Mouse (Mus musculus): Measurements from ENCODE around the gene Zfp61.

Zfp61 gene

GRCm38 (mm10) chr7:24300771-24301282 lies at the start of gene Zfp61:
Gene Zfp61 (minus strand): TSS chr7:24301232.
- DNase-seq (ENCODE audit: low spot score) = peak; percentile 10

GRCm38 (mm10) chr7:24348896-24349295 lies 47.9 kb upstream of the Zfp61 start, which contains the start of gene Lypd5:
Gene Lypd5 (plus strand): TSS chr7:24349196.
- DNase-seq (ENCODE audit: low spot score) = no peak

- DNase-seq (ENCODE audit: low spot score) = no peak
These were observed 45.4 kb upstream of the Zfp61 start for GRCm38 (mm10) chr7:24346444-24346843.

- DNase-seq (ENCODE audit: low spot score) = no peak
These were observed 42.8 kb upstream of the Zfp61 start for GRCm38 (mm10) chr7:24343701-24344272.

- DNase-seq (ENCODE audit: low spot score) = no peak
These were observed 37.2 kb upstream of the Zfp61 start for GRCm38 (mm10) chr7:24338241-24338640.

GRCm38 (mm10) chr7:24335699-24336309 lies 34.8 kb upstream of the Zfp61 start:
- peak; percentile 27 for DNase-seq (ENCODE audit: low spot score)

GRCm38 (mm10) chr7:24333304-24333986 lies 32.4 kb upstream of the Zfp61 start, which contains the start of gene Tescl:
Gene Tescl (minus strand): TSS chr7:24333936.
- DNase-seq (ENCODE audit: low spot score) = peak; percentile 8

GRCm38 (mm10) chr7:24327281-24327975 lies 26.4 kb upstream of the Zfp61 start:
- no peak for DNase-seq (ENCODE audit: low spot score)

GRCm38 (mm10) chr7:24326273-24327135 lies 25.5 kb upstream of the Zfp61 start:
- no peak for DNase-seq (ENCODE audit: low spot score)

GRCm38 (mm10) chr7:24325675-24326128 lies 24.7 kb upstream of the Zfp61 start:
- DNase-seq (ENCODE audit: low spot score) = no peak

GRCm38 (mm10) chr7:24325197-24325596 lies 24.2 kb upstream of the Zfp61 start:
- DNase-seq (ENCODE audit: low spot score) = no peak

GRCm38 (mm10) chr7:24322593-24322992 lies 21.6 kb upstream of the Zfp61 start:
- DNase-seq (ENCODE audit: low spot score) = no peak

- no peak for DNase-seq (ENCODE audit: low spot score)
These were observed 17.9 kb upstream of the Zfp61 start for GRCm38 (mm10) chr7:24318942-24319341.

GRCm38 (mm10) chr7:24316567-24317092 lies 15.6 kb upstream of the Zfp61 start, which contains the start of gene Zfp94:
Gene Zfp94 (minus strand): TSS chr7:24316666.
- DNase-seq (ENCODE audit: low spot score) = peak; percentile 93

GRCm38 (mm10) chr7:24315726-24316566 lies 14.9 kb upstream of the Zfp61 start:
- no peak for DNase-seq (ENCODE audit: low spot score)

GRCm38 (mm10) chr7:24299823-24300481 lies 1.1 kb downstream of the Zfp61 start:
- peak; percentile 21 for DNase-seq (ENCODE audit: low spot score)

GRCm38 (mm10) chr7:24298973-24299708 lies 1.9 kb downstream of the Zfp61 start:
- DNase-seq (ENCODE audit: low spot score) = peak; percentile 71

GRCm38 (mm10) chr7:24298635-24298972 lies 2.4 kb downstream of the Zfp61 start:
- DNase-seq (ENCODE audit: low spot score) = peak; percentile 7
